Mouse (Mus musculus) induced T-regulatory cell, adult 2 months (primary cell): Measurements from ENCODE around the gene Phc3.

Experiments used
- DNase-seq: peaks from one replicate; pipeline ENCODE4 v3.0.0-alpha.2; 2012; ENCODE audit warnings: low read depth

Phc3 gene

DNA sequence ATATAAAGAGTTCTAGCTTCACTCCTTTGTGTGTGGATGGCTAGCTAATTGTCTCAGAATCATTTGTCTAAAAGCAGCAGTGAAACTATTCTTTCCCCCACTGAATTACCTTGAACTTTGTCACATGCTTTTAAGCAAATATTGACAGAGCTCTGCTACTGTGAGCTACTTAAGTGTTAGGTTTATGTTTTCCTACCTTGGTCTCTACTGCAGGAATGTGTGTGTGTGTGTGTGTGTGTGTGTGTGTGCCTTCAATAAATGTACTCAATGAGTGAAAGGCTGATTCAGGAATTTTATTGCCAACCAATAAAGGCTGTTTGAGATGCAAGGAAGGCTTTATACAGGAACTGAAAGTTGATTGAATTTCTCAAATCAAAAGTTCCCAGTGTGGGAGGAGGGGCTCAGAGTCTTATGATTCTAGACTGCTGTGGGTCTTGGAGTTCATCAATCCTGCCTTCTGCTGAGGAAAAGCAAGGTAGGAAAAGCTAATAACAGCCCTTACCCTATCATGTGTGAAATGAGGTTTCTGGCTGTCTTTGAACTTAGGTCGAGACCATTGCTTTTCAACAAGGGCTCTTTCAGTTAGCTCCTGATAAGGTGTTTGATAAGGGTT, 7.9 kb upstream of the Phc3 start:
- DNase-seq: no peak

DNA sequence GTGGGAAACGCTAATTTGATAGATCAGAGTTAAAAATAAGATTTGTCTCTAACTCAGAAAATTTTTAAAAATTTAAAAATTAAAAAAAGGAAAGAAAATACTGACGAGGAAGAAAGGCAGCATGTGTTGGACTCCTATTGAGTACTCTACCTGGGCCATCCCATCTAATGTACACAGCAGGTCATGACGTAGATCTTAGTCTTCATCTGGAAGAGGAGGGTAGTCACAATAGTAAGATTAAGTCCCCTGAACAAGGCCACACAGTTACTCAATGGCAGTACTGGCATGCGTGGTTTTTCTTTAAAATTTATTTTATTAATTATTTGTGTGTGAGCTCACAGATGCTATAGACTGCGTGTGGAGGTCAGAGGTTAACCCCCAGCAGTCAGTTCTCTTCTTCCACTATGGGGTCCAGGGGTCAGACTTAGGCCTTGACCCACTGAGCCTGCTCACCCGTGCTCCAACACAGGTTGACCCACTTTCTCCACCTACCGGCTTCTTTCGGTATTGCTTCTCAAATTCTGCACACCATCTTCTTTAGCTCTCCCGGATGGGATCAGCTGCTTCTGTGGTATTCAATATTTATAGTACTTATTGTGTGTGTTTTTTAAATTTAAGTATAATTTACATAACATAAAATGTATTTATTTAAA, 6.0 kb upstream of the Phc3 start:
- DNase-seq: peak; percentile 90

DNA sequence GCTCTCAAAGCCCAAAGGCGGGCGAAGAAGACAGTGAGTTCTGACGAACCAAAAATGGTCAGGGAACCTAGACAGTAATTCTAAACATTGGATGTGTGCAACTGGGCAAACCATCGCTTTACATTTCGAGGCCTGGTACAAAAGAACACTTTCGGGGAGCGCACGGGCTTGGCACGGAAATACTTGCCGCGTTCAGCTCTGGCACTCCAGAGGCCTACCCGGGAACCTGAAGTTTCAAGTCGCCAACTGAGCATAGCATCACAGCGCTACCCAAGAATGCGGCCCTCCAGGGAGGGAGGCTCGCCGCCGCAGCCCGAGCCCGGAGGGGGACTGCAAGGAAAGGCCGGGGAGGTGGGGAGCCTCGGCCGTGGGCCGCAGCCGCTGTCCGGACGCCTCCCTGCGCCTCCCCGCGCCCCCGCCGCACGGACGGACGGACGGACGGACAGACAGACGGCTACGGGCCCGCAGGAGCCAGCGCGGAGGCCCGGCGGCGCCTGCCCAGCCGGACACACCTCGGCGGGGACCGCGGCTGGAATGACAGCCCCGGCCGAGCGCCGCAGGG, 603 bp downstream of the Phc3 start:
- DNase-seq: peak; percentile 76

DNA sequence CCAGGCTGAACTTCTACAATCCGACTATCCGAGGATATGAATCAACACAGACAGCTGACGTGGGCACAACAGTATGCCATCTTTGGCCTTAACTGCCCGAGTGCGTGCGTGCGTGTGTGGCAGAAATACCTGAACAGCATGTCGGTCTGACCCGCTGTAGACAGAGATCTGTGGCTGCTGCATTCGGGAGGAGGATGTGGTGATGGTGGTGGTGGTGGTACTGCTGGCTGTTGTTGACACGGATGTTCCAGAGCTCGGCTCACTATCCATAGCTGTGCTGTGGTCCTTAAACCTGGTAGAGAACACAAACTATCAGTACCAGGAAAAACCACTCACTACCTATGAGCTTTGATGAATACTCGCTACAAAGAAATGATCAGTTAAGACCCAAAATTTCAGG, 3.6 kb downstream of the Phc3 start:
- DNase-seq: peak; percentile 79

DNA sequence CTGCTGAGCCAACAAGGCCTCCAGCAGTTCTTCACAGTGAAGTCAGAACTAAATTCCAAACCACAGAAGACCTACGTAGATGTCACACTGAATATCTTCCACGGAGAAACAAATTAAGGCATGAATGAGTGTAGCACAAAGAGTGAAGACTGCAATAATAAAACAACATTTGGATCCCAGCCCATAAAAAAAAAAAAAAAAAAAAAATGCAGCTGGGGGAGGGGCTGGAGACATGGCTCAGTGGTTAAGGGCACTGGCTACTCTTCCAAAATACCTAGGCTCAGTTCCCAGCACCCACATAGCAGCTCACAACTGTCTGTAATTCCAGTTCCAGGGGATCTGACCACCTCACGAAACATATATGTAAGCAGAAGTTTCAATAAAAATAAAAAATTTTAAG, 5.0 kb downstream of the Phc3 start:
- no peak for DNase-seq

DNA sequence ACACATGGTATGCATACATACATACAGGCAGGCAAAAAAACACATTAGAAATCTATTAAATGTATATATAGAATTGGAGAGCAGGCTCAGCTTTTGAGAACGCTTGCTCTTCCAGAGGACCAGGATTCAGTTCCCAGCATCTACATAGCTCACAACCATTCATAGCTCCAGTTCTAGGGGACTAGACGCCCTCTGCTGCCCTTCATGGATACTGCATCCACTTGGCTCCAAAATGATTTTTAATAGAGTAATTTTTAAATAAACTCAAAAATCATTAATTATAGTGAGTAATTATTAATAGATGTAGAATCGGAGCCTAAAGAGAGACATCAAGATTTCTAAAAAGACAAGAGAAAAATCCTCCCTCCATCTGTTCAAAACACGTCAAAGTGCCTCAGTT, 6.1 kb downstream of the Phc3 start:
- peak; percentile 41 for DNase-seq

DNA sequence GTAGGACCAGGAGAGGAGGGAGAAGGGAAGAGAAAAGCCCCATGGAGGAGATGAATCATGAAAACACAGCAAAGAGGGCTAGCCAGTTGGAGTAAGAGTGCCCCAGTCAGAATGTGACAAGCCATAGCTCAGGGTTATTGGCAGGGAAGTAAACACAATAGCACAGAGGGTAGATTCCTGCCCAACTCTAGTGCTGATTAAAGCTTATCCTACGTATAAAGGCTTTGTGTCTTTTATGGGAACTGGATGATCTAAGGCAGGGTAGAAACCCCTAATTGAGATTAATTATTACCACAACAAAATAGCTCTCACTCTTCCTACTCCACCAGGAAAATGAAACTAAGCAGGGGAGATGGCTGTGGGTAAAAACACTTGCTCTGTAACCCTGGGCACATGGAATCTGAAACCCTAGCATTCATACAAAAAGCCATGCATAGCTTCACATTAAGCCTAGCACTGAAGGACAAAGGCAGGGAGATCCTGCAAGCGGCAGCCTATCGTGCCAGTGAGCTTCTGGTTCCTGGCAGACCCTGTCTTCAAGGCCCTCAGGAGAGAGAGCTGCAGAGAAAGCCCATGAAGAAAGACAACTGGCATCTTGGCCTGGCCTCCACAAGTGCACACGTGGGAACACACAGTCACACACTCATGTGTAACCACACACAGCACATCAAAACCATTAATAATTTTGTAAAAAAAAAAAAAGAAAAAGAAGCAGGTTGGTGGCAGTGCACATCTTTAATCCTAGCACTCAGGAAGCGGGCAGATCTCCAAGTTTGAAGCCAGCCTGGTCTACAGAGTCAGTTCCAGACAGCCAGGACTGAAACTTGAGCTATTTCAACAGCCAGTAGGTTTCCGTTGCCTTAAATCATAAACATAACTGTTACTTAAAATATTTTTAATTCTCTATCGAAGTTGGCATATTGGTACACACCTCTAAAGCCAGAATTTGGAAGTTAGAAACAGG, 9.1 kb downstream of the Phc3 start:
- DNase-seq: no peak

DNA sequence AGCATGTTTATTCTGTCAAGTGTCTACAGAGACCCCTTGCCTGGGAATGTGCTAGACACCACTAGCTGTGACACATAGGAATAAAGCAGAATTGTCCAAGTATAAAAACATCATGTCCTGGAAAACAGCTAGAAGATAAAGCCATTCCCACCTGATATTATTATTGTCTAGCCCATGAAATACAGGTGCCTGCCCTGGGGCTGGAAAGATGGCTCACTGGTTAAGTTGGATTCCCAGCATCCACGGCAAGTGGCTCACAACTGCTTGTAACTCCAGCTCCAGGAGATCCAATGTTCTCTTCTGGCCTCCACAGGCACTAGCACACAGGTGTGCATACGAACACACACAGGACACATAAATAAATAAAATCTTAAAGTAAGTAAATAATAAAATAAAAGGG, 10.5 kb downstream of the Phc3 start:
- no peak for DNase-seq

DNA sequence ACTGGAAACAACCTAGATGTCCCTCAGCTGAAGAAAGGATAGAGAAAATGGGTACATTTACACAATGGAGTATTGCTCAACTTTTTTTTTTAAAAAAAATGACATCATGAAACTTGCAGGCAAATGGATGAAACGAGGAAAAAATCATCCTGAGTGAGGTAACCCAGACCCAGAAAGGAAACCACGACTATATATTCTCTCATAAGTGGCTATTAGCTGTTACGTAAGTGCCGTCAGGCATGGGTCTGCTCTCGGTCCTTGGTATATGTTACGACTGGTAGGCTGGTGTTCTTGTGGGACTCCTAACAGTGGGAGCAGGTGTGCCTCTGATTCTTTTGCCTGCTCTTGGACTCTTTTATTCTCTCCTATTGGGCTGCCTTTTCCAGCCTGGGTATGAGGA, 12.9 kb downstream of the Phc3 start:
- DNase-seq: no peak

DNA sequence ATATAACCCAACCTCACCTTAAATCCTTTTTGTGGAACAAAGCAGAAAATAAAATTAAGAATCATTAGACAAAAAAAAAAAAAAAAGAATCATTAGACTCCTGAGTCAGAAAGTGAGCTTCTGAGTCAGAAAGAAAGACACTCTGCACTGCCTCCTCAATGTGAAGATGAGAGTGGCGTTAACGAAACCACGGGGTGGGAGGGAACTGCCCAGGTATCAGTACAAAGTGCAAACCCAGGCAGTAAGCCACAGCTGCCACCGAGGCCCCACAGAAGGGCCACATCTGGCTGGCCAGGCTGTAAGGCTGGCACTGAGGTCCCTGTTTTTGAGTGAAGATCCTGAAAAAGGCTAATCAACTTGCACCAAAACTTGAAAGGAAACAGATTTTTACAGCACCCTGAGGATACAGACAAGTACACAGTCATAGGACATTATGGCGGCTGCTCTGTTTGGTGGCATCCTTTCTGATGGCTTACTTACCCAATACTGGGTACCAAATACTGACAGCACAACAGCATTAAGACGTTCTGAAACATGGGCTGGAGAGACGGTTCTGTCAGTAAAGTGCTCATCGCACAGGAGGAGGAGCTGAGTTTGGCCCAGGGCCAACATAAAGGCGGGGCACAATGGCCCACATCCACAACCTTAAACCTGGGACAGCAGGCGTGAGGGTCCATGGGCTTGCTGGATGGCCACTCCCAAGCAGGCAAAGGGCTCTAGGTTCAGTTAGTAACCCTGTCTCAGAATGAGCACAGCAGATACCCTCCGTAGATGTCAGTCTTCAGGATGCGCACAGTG, 16.7 kb downstream of the Phc3 start:
- peak; percentile 87 for DNase-seq

DNA sequence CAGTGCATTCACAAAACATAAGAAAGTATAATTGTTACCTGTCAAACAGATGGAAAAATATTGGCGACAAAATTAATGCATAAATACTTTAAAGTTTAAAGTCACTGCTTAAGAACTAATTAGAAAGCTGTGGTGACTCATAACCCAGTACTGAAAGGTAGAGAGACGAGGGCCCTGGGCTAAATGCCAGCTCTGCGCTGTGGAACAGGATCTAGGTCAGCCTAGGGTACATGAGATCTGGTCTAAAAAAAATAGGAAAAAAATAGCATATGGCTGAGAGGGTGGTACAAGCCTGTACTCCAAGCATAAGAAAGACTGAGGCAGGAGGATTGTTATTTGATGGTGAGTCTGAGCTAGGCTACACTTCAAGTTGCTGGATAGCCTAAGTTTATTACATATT, 17.6 kb downstream of the Phc3 start:
- DNase-seq: peak; percentile 62

DNA sequence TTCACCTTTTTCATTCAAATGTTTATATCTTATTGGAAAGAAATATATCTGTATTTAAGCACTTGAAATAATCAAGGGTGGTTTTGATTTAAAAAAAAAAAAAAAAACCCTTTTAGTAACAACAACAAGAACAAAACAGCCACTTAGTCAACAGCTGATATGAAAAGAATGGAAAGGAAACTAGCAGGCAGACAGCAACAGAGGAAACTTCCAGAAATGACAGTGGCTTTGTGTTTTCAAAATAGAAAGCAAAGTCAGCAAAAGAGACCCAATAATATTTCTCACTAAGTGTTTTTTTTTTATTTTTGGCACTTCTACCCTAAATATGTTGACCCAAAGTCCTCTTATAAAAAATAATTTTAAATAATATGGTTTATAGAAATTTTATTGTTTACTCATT, 34.8 kb downstream of the Phc3 start:
- DNase-seq: peak; percentile 51

DNA sequence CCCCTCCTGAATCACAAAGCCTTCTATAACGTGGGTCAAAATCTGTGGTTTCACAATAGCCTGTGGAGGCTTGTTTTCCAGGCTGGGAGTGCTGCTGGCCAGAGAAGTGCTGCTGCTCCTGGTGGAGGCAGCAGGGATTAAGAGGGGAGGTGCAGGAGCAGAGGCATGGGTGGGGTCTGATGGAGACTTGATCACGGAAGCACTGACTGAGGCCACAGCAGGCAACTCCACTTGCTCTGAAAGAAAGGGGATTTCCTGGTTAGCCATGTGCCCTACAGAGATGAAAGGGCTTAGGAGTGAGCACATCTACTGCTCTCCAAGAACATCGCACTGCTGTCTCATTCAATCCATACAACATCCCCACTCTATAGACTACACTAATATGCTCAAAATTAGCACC, 39.4 kb downstream of the Phc3 start:
- peak; percentile 73 for DNase-seq

DNA sequence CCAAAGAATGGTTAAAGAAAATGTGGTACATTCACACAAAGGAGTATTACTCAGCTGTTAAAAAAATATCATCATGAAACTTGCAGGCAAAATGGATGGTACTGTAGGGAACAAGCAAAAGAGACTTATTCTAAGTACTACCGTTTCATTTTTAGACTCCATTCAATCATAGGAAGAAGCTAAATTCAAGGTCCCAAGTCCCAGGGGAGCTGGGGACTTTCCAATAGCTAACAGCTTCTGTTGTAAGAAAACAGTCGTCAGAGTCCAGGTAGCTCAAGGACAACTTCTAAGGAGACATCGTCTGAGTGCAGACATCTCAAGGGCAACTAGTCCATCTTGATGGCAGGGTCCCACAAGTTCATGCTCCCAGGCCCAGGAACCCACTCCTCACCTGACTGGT, 41.6 kb downstream of the Phc3 start:
- no peak for DNase-seq

DNA sequence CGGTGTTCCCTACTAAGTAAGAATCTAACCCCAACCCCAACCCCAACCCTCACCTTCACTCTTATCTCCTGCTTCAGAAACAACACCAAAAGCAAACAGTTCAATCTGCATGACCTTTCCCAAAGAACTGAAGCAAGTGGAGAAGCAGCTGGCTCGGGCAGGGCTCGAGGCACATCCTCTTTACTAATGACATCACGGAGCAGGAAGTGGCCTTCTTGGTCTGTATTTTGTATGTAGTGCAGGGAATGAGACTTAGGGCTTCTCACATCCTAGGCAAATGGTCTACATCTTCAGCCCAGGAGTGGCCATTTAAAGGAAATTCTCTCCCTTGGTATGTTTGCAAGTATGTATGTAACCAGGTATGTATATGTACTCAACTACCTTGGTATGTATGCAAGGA, 52.1 kb downstream of the Phc3 start:
- peak; percentile 20 for DNase-seq

DNA sequence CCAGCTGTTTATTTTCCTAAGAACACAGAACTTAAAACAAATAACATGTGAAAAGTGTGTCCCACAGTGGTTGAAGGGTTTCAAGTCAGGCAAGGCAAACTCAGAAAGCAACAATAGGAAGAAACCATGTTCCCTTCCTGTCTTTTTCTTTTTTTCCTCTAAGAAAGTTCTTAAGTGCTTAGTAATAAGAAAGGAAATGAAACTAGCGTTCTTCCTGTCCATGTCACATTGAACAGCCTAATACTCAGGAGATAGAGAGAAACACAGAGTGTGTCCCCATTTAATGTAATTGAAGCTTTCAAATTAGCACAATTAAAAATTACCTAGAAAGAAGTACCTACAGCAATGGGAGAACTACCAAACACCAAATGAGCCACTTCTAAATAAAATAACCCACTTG, 64.6 kb downstream of the Phc3 start:
- DNase-seq: no peak

DNA sequence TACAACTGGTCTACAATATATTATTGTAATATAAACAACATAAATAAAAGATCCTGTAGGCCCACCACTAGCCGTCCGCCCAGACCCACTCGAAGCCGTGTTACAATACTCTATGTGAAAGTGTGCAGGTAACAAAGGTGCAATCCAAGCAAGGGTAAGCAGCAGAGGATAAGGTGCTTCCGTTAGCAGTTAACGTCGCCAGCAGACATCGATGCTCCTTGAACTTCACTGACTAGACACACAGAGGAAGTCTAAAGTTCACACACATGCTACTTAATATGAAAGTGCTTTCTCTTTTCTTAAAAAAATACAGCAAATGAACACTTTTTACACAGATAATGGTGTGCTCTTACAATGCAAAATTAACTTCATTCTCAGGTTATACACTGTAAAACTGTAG, 69.8 kb downstream of the Phc3 start:
- DNase-seq: no peak

DNA sequence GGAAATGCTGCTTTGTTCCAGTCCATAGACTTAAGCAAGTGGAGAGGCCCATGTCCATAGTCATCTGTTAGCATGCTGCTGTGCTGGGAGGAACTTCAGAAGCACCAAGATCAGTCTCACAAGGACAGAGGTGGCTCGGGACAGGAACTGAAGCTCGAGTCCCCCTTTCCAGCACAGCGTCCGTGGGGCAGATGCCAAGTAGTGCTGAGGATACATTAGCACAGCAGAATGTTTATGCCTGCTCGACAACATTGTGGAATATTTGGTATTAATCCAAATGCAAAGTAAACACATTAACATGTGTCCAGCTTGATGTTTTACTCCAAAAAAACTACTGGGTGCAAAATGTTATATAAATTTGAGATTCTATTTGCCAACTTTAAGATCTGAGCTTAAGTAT, 72.5 kb downstream of the Phc3 start:
- DNase-seq: no peak

DNA sequence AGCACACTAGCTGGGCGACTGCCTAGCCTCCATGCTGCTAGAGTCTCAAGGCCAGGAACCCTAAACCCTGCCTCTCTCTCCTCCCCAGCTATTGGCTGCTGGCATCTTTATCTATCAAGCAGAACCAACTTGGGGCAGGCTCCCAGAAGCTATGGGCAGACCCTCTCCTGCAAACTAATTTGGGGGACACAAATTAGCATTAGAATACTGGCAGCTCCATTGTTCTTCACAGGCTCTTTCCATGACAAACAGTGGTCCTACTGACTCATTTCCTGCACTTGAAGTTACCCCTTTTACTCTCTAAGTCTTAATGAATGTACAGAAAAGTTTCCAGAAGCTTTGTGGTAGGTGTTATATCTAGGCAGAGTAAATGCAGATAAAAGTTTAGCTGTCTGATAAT, 80.2 kb downstream of the Phc3 start:
- DNase-seq: no peak

DNA sequence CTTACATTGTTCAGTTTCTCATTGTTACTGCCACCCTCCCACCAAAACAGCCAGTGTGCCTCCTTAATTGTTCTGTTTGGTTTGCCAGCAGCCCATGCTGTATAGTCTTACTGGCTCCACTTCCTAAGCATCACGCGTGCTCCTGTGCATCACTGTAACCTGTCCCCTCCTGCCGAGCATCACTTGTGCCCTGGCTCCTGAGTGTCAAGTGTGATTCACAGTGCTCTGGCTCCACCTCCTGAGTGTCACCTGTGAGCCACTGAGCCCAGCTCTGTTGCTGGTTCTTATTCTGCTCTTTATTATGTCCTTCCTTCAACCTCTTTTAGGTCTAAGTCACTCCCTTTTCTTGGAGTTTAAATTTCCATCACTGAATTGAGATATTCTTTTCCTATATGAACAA, 81.8 kb downstream of the Phc3 start:
- no peak for DNase-seq

DNA sequence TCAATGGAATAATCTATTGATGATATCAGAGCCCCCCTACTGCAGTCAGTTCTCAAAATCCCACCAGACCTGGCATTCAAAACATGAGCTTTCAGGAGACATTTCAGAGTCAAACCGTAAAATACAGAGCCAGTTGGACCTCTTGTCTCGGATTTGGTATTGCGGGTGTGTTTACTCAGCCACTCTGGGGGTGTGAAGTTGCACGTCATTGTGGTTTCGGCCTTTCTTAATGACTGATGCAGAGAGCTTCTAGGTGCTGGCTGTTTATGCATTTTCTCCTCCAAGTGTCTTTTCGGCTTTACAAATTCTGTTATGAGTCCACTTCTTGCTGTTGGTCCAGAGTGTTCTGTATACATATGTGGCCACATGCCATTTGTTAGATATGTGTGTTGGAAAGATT, 92.5 kb downstream of the Phc3 start:
- peak; percentile 53 for DNase-seq

DNA sequence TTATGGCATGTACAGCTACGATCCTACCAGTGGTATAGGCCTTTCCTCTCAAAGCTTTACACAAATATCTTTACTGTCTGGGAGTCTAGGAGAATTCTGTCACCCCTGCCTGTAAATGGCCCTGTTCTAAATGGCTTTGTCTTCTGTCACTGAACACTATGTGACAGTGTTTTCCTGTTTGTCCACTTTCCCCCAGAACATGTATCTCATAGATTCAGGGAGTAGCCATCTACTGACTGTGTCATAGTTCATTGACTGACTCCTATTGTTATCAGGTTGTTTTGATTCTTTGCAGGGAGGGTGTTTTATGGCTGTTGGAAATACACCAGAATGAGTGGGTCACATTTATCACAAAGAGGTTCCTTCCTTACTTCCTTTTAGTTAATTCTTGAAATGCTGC, 99.2 kb downstream of the Phc3 start:
- DNase-seq: no peak
